Mouse (Mus musculus): Measurements from ENCODE around the gene Cdh8. TPM values are rescaled to one million over a fixed set of nuclear protein-coding genes. Genes with fewer than 3 reads are reported as not detected.
A peak's percentile ranks its signal among the peaks of the same experiment; 100 is the strongest.

The Cdh8 gene
- total and polyA plus RNA-seq, 3 experiments, result not detected

- no peak for DNase-seq (ENCODE audit: low spot score)
- H3K9me3 ChIP-seq (replicated peaks), result no peaks in the 10 kb centered on the region
- no peak for ATAC-seq (ENCODE audit: extremely low read depth, insufficient number of reproducible peaks, low FRiP score, poor library complexity, severe bottlenecking)
- H3K4me1 ChIP-seq (ENCODE audit: insufficient read depth, low read depth, low read length), result no peaks in the 10 kb centered on the region
- no peaks in the 10 kb centered on the region for H3K27me3 ChIP-seq (ENCODE audit: insufficient read depth, low read length)
- TF ChIP-seq GATA1 (IDR thresholded peaks at IDR 0.05; ENCODE audit: borderline replicate concordance, low read length) (no peak), POLR2AphosphoS5 (IDR thresholded peaks at IDR 0.05; ENCODE audit: insufficient replicate concordance, low read depth, low read length) (no peak), GATA2 (IDR thresholded peaks at IDR 0.05; ENCODE audit: borderline replicate concordance, low read depth, low read length) (no peak), CTCF (IDR thresholded peaks at IDR 0.05; ENCODE audit: low read depth, low read length) (no peak), TAL1 (conservative IDR thresholded peaks at IDR 0.05; ENCODE audit: low read depth, low read length) (no peak)
- no peak overlapping the region for H3K4me3 ChIP-seq (ENCODE audit: low read depth, low read length)
- H3K36me3 ChIP-seq (replicated peaks), result no peaks in the 10 kb centered on the region
These were observed 192.6 kb downstream of the Cdh8 start for GRCm38 (mm10) chr8:99223697-99224096.

GRCm38 (mm10) chr8:99205194-99205593 is 211.1 kb downstream of the Cdh8 start:
- no peaks in the 10 kb centered on the region for H3K9me3 ChIP-seq (replicated peaks)
- TF ChIP-seq CTCF (IDR thresholded peaks at IDR 0.05; ENCODE audit: low read depth, low read length) (no peak), TAL1 (conservative IDR thresholded peaks at IDR 0.05; ENCODE audit: low read depth, low read length) (no peak), GATA2 (IDR thresholded peaks at IDR 0.05; ENCODE audit: borderline replicate concordance, low read depth, low read length) (no peak), POLR2AphosphoS5 (IDR thresholded peaks at IDR 0.05; ENCODE audit: insufficient replicate concordance, low read depth, low read length) (no peak), GATA1 (IDR thresholded peaks at IDR 0.05; ENCODE audit: borderline replicate concordance, low read length) (no peak)
- H3K27me3 ChIP-seq (ENCODE audit: insufficient read depth, low read length), result no peaks in the 10 kb centered on the region
- no peak overlapping the region for H3K4me3 ChIP-seq (ENCODE audit: low read depth, low read length)
- ATAC-seq (ENCODE audit: extremely low read depth, insufficient number of reproducible peaks, low FRiP score, poor library complexity, severe bottlenecking) (no peak), DNase-seq (ENCODE audit: low spot score) (no peak)
- H3K36me3 ChIP-seq (replicated peaks), result no peaks in the 10 kb centered on the region
- no peaks in the 10 kb centered on the region for H3K4me1 ChIP-seq (ENCODE audit: insufficient read depth, low read depth, low read length)

- Histone ChIP-seq H3K9me3 (replicated peaks) (0 out of 2 replicates have a peak, but pooled peaks cover 5% of the 10 kb centered on the region), H3K27me3 (ENCODE audit: insufficient read depth, low read length) (no peaks in the 10 kb centered on the region), H3K4me1 (ENCODE audit: insufficient read depth, low read depth, low read length) (no peaks in the 10 kb centered on the region), H3K36me3 (replicated peaks) (no peaks in the 10 kb centered on the region), H3K4me3 (ENCODE audit: low read depth, low read length) (no peak overlapping the region)
- ATAC-seq (ENCODE audit: extremely low read depth, insufficient number of reproducible peaks, low FRiP score, poor library complexity, severe bottlenecking) (no peak), DNase-seq (ENCODE audit: low spot score) (no peak)
- TF ChIP-seq GATA2 (IDR thresholded peaks at IDR 0.05; ENCODE audit: borderline replicate concordance, low read depth, low read length) (no peak), TAL1 (conservative IDR thresholded peaks at IDR 0.05; ENCODE audit: low read depth, low read length) (no peak), CTCF (IDR thresholded peaks at IDR 0.05; ENCODE audit: low read depth, low read length) (no peak), POLR2AphosphoS5 (IDR thresholded peaks at IDR 0.05; ENCODE audit: insufficient replicate concordance, low read depth, low read length) (no peak), GATA1 (IDR thresholded peaks at IDR 0.05; ENCODE audit: borderline replicate concordance, low read length) (no peak)
These were observed 225.6 kb downstream of the Cdh8 start for GRCm38 (mm10) chr8:99190643-99191042.

GRCm38 (mm10) chr8:99186879-99187278 is 229.4 kb downstream of the Cdh8 start:
- Histone ChIP-seq H3K9me3 (replicated peaks) (no peaks in the 10 kb centered on the region), H3K4me3 (ENCODE audit: low read depth, low read length) (no peak overlapping the region), H3K27me3 (ENCODE audit: insufficient read depth, low read length) (no peaks in the 10 kb centered on the region), H3K4me1 (ENCODE audit: insufficient read depth, low read depth, low read length) (no peaks in the 10 kb centered on the region), H3K36me3 (replicated peaks) (no peaks in the 10 kb centered on the region)
- DNase-seq (ENCODE audit: low spot score) (no peak), ATAC-seq (ENCODE audit: extremely low read depth, insufficient number of reproducible peaks, low FRiP score, poor library complexity, severe bottlenecking) (no peak)
- TF ChIP-seq CTCF (IDR thresholded peaks at IDR 0.05; ENCODE audit: low read depth, low read length) (no peak), TAL1 (conservative IDR thresholded peaks at IDR 0.05; ENCODE audit: low read depth, low read length) (no peak), GATA2 (IDR thresholded peaks at IDR 0.05; ENCODE audit: borderline replicate concordance, low read depth, low read length) (no peak), GATA1 (IDR thresholded peaks at IDR 0.05; ENCODE audit: borderline replicate concordance, low read length) (no peak), POLR2AphosphoS5 (IDR thresholded peaks at IDR 0.05; ENCODE audit: insufficient replicate concordance, low read depth, low read length) (no peak)

GRCm38 (mm10) chr8:99184186-99184585 is 232.1 kb downstream of the Cdh8 start:
- Histone ChIP-seq H3K4me1 (ENCODE audit: insufficient read depth, low read depth, low read length) (no peaks in the 10 kb centered on the region), H3K9me3 (replicated peaks) (no peaks in the 10 kb centered on the region), H3K36me3 (replicated peaks) (no peaks in the 10 kb centered on the region), H3K4me3 (ENCODE audit: low read depth, low read length) (no peak overlapping the region), H3K27me3 (ENCODE audit: insufficient read depth, low read length) (no peaks in the 10 kb centered on the region)
- TF ChIP-seq CTCF (IDR thresholded peaks at IDR 0.05; ENCODE audit: low read depth, low read length) (no peak), GATA1 (IDR thresholded peaks at IDR 0.05; ENCODE audit: borderline replicate concordance, low read length) (no peak), GATA2 (IDR thresholded peaks at IDR 0.05; ENCODE audit: borderline replicate concordance, low read depth, low read length) (no peak), POLR2AphosphoS5 (IDR thresholded peaks at IDR 0.05; ENCODE audit: insufficient replicate concordance, low read depth, low read length) (no peak), TAL1 (conservative IDR thresholded peaks at IDR 0.05; ENCODE audit: low read depth, low read length) (no peak)
- ATAC-seq (ENCODE audit: extremely low read depth, insufficient number of reproducible peaks, low FRiP score, poor library complexity, severe bottlenecking) (no peak), DNase-seq (ENCODE audit: low spot score) (no peak)

- no peak for DNase-seq (ENCODE audit: low spot score)
- no peaks in the 10 kb centered on the region for H3K27me3 ChIP-seq (ENCODE audit: insufficient read depth, low read length)
- no peaks in the 10 kb centered on the region for H3K9me3 ChIP-seq (replicated peaks)
- no peak overlapping the region for H3K4me3 ChIP-seq (ENCODE audit: low read depth, low read length)
- H3K4me1 ChIP-seq (ENCODE audit: insufficient read depth, low read depth, low read length), result no peaks in the 10 kb centered on the region
- no peaks in the 10 kb centered on the region for H3K36me3 ChIP-seq (replicated peaks)
- peak; percentile 87 for ATAC-seq (ENCODE audit: extremely low read depth, insufficient number of reproducible peaks, low FRiP score, poor library complexity, severe bottlenecking)
- TF ChIP-seq GATA1 (IDR thresholded peaks at IDR 0.05; ENCODE audit: borderline replicate concordance, low read length) (no peak), POLR2AphosphoS5 (IDR thresholded peaks at IDR 0.05; ENCODE audit: insufficient replicate concordance, low read depth, low read length) (no peak)
These were observed 249.3 kb downstream of the Cdh8 start for GRCm38 (mm10) chr8:99166966-99167365.

GRCm38 (mm10) chr8:99161633-99162032 is 254.6 kb downstream of the Cdh8 start:
- DNase-seq (ENCODE audit: low spot score), result no peak
- Histone ChIP-seq H3K9me3 (replicated peaks) (no peaks in the 10 kb centered on the region), H3K4me3 (ENCODE audit: low read depth, low read length) (no peak overlapping the region), H3K36me3 (replicated peaks) (no peaks in the 10 kb centered on the region), H3K4me1 (ENCODE audit: insufficient read depth, low read depth, low read length) (no peaks in the 10 kb centered on the region), H3K27me3 (ENCODE audit: insufficient read depth, low read length) (no peaks in the 10 kb centered on the region)
- no peak for ATAC-seq (ENCODE audit: extremely low read depth, insufficient number of reproducible peaks, low FRiP score, poor library complexity, severe bottlenecking)
- TF ChIP-seq TAL1 (conservative IDR thresholded peaks at IDR 0.05; ENCODE audit: low read depth, low read length), result no peak
- no peak for TF ChIP-seq GATA1 (IDR thresholded peaks at IDR 0.05; ENCODE audit: borderline replicate concordance, low read length)
- TF ChIP-seq GATA2 (IDR thresholded peaks at IDR 0.05; ENCODE audit: borderline replicate concordance, low read depth, low read length), result no peak
- no peak for TF ChIP-seq POLR2AphosphoS5 (IDR thresholded peaks at IDR 0.05; ENCODE audit: insufficient replicate concordance, low read depth, low read length)
- TF ChIP-seq CTCF (IDR thresholded peaks at IDR 0.05; ENCODE audit: low read depth, low read length), result no peak

All from G1E (cell line).